Mouse (Mus musculus) lung, adult 2 months (tissue): ENCODE results near the gene Adgra1.

Source experiments
- CTCF ChIP-seq: fragments of 200-500 bp; IDR thresholded peaks from 2 replicates; pipeline ENCODE4 v1.5.1; 2011; ENCODE audit warnings: mild to moderate bottlenecking, low read length, control low read depth; ENCODE audit not compliant: insufficient read depth
- POLR2A ChIP-seq: fragments of 200-500 bp; IDR thresholded peaks from 2 replicates; pipeline ENCODE4 v1.6.1; 2011; ENCODE audit warnings: low read depth, mild to moderate bottlenecking, control low read depth, low read length, borderline replicate concordance; ENCODE audit errors: extremely low read depth

DNA sequence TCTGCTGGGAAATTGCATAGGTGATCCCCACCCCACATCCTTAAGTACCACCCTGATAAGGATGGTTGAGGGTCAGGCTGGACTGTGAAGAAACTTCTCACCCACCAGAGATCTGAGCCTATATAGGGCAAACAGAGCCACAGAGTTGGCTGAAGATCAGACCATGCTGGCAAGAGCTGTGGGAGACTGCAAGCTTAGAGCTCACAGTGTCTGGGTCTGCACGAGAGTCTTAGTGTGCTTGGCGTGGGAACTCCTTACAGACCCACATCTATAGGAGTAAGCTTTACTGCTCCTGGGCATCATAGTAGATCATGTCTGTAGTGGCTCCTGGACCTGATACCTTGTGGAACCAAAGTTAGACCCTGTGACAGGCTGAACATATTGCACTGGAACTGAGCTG lies 64.6 kb downstream of the Adgra1 start:
- TF ChIP-seq CTCF (no peak), POLR2A (no peak)
